Mouse (Mus musculus): ENCODE measurements around the gene Rbfox1. TPM values are rescaled to one million over a fixed set of nuclear protein-coding genes. Genes with fewer than 3 reads are reported as not detected.

Rbfox1 gene
- polyA plus RNA-seq, 1 experiment from 2014 or later, result 2.3 TPM

GRCm38 (mm10) chr16:6992251-6992650, 1107.1 kb downstream of the Rbfox1 start:
- Histone ChIP-seq H3K27me3 (replicated peaks; ENCODE audit: control insufficient read depth, insufficient read depth, low read length) (no peaks in the 10 kb centered on the region), H3K4me3 (ENCODE audit: low read depth, low read length) (no peak overlapping the region), H3K4me2 (replicated peaks; ENCODE audit: low read depth) (no peak overlapping the region), H3K9ac (ENCODE audit: low read depth, low read length) (no peak overlapping the region), H3K27ac (ENCODE audit: low read depth, low read length) (no peak overlapping the region), H3K4me1 (replicated peaks; ENCODE audit: control insufficient read depth, insufficient read depth, low read length) (no peaks in the 10 kb centered on the region), H3K9me3 (ENCODE audit: control insufficient read depth) (no peaks in the 10 kb centered on the region), H3K36me3 (ENCODE audit: control insufficient read depth, insufficient read depth) (no peaks in the 10 kb centered on the region)
- no peak for ATAC-seq
- 66% methylated on average over 5 of the region's 5 CpGs for WGBS
- no peak for TF ChIP-seq CTCF (IDR thresholded peaks at IDR 0.05; ENCODE audit: low read depth)

GRCm38 (mm10) chr16:6993180-6993579, 1108.0 kb downstream of the Rbfox1 start:
- Histone ChIP-seq H3K9me3 (ENCODE audit: control insufficient read depth) (no peaks in the 10 kb centered on the region), H3K4me2 (replicated peaks; ENCODE audit: low read depth) (no peak overlapping the region), H3K36me3 (ENCODE audit: control insufficient read depth, insufficient read depth) (no peaks in the 10 kb centered on the region), H3K27ac (ENCODE audit: low read depth, low read length) (no peak overlapping the region), H3K9ac (ENCODE audit: low read depth, low read length) (no peak overlapping the region), H3K4me3 (ENCODE audit: low read depth, low read length) (no peak overlapping the region), H3K27me3 (replicated peaks; ENCODE audit: control insufficient read depth, insufficient read depth, low read length) (no peaks in the 10 kb centered on the region), H3K4me1 (replicated peaks; ENCODE audit: control insufficient read depth, insufficient read depth, low read length) (no peaks in the 10 kb centered on the region)
- WGBS, result 22% methylated on average over 2 of the region's 2 CpGs
- no peak for ATAC-seq
- TF ChIP-seq CTCF (IDR thresholded peaks at IDR 0.05; ENCODE audit: low read depth), result no peak

GRCm38 (mm10) chr16:6997109-6997508, 1112.0 kb downstream of the Rbfox1 start:
- H3K4me3 ChIP-seq (ENCODE audit: low read depth, low read length), result no peak overlapping the region
- H3K36me3 ChIP-seq (ENCODE audit: control insufficient read depth, insufficient read depth), result no peaks in the 10 kb centered on the region
- no peak for TF ChIP-seq CTCF (IDR thresholded peaks at IDR 0.05; ENCODE audit: low read depth)
- no peak overlapping the region for H3K4me2 ChIP-seq (replicated peaks; ENCODE audit: low read depth)
- ATAC-seq, result no peak
- H3K4me1 ChIP-seq (replicated peaks; ENCODE audit: control insufficient read depth, insufficient read depth, low read length), result no peaks in the 10 kb centered on the region
- WGBS, result 63% methylated on average over 4 of the region's 4 CpGs
- no peaks in the 10 kb centered on the region for H3K9me3 ChIP-seq (ENCODE audit: control insufficient read depth)
- H3K27me3 ChIP-seq (replicated peaks; ENCODE audit: control insufficient read depth, insufficient read depth, low read length), result no peaks in the 10 kb centered on the region
- no peak overlapping the region for H3K9ac ChIP-seq (ENCODE audit: low read depth, low read length)
- no peak overlapping the region for H3K27ac ChIP-seq (ENCODE audit: low read depth, low read length)

- Histone ChIP-seq H3K27ac (ENCODE audit: low read depth, low read length) (no peak overlapping the region), H3K4me1 (replicated peaks; ENCODE audit: control insufficient read depth, insufficient read depth, low read length) (no peaks in the 10 kb centered on the region), H3K4me2 (replicated peaks; ENCODE audit: low read depth) (no peak overlapping the region), H3K27me3 (replicated peaks; ENCODE audit: control insufficient read depth, insufficient read depth, low read length) (no peaks in the 10 kb centered on the region), H3K36me3 (ENCODE audit: control insufficient read depth, insufficient read depth) (no peaks in the 10 kb centered on the region), H3K9ac (ENCODE audit: low read depth, low read length) (no peak overlapping the region), H3K9me3 (ENCODE audit: control insufficient read depth) (no peaks in the 10 kb centered on the region), H3K4me3 (ENCODE audit: low read depth, low read length) (no peak overlapping the region)
- TF ChIP-seq CTCF (IDR thresholded peaks at IDR 0.05; ENCODE audit: low read depth), result no peak
- 61% methylated on average over 7 of the region's 7 CpGs for WGBS
- ATAC-seq, result no peak
Observed at GRCm38 (mm10) chr16:6997834-6998233, 1112.7 kb downstream of the Rbfox1 start.

- WGBS, result 93% methylated on average over 3 of the region's 3 CpGs
- no peak overlapping the region for H3K27ac ChIP-seq (ENCODE audit: low read depth, low read length)
- no peaks in the 10 kb centered on the region for H3K36me3 ChIP-seq (ENCODE audit: control insufficient read depth, insufficient read depth)
- H3K4me1 ChIP-seq (replicated peaks; ENCODE audit: control insufficient read depth, insufficient read depth, low read length), result no peaks in the 10 kb centered on the region
- TF ChIP-seq CTCF (IDR thresholded peaks at IDR 0.05; ENCODE audit: low read depth), result no peak
- no peaks in the 10 kb centered on the region for H3K9me3 ChIP-seq (ENCODE audit: control insufficient read depth)
- no peak overlapping the region for H3K4me3 ChIP-seq (ENCODE audit: low read depth, low read length)
- no peak for ATAC-seq
- no peak overlapping the region for H3K9ac ChIP-seq (ENCODE audit: low read depth, low read length)
- no peaks in the 10 kb centered on the region for H3K27me3 ChIP-seq (replicated peaks; ENCODE audit: control insufficient read depth, insufficient read depth, low read length)
- no peak overlapping the region for H3K4me2 ChIP-seq (replicated peaks; ENCODE audit: low read depth)
Observed at GRCm38 (mm10) chr16:7004565-7004964, 1119.4 kb downstream of the Rbfox1 start.

- Histone ChIP-seq H3K9ac (ENCODE audit: low read depth, low read length) (no peak overlapping the region), H3K4me3 (ENCODE audit: low read depth, low read length) (no peak overlapping the region), H3K27me3 (replicated peaks; ENCODE audit: control insufficient read depth, insufficient read depth, low read length) (no peaks in the 10 kb centered on the region), H3K4me2 (replicated peaks; ENCODE audit: low read depth) (no peak overlapping the region), H3K9me3 (ENCODE audit: control insufficient read depth) (no peaks in the 10 kb centered on the region), H3K4me1 (replicated peaks; ENCODE audit: control insufficient read depth, insufficient read depth, low read length) (no peaks in the 10 kb centered on the region), H3K27ac (ENCODE audit: low read depth, low read length) (no peak overlapping the region), H3K36me3 (ENCODE audit: control insufficient read depth, insufficient read depth) (no peaks in the 10 kb centered on the region)
- WGBS, result 16% methylated on average over 3 of the region's 3 CpGs
- no peak for ATAC-seq
- TF ChIP-seq CTCF (IDR thresholded peaks at IDR 0.05; ENCODE audit: low read depth), result peak; percentile 53
Observed at GRCm38 (mm10) chr16:7005478-7005877, 1120.3 kb downstream of the Rbfox1 start.

- Histone ChIP-seq H3K36me3 (ENCODE audit: control insufficient read depth, insufficient read depth) (no peaks in the 10 kb centered on the region), H3K9ac (ENCODE audit: low read depth, low read length) (no peak overlapping the region), H3K4me1 (replicated peaks; ENCODE audit: control insufficient read depth, insufficient read depth, low read length) (no peaks in the 10 kb centered on the region), H3K27ac (ENCODE audit: low read depth, low read length) (no peak overlapping the region), H3K4me2 (replicated peaks; ENCODE audit: low read depth) (no peak overlapping the region), H3K4me3 (ENCODE audit: low read depth, low read length) (no peak overlapping the region), H3K9me3 (ENCODE audit: control insufficient read depth) (no peaks in the 10 kb centered on the region), H3K27me3 (replicated peaks; ENCODE audit: control insufficient read depth, insufficient read depth, low read length) (no peaks in the 10 kb centered on the region)
- TF ChIP-seq CTCF (IDR thresholded peaks at IDR 0.05; ENCODE audit: low read depth), result no peak
- ATAC-seq, result no peak
- WGBS, result 81% methylated on average over 7 of the region's 7 CpGs
Observed at GRCm38 (mm10) chr16:7017310-7017709, 1132.2 kb downstream of the Rbfox1 start.
